Mouse (Mus musculus): ENCODE data around the gene Pacs2.

GRCm38 (mm10) chr12:113011702-113012360 is 2.5 kb upstream of the Pacs2 start:
- TF ChIP-seq ZNF384 (IDR thresholded peaks at IDR 0.05; ENCODE audit: low read depth, low read length) = no peak
- TF ChIP-seq CHD2 (IDR thresholded peaks at IDR 0.05; ENCODE audit: low read depth, low read length) = no peak
- no peak for TF ChIP-seq ZC3H11A (IDR thresholded peaks at IDR 0.05; ENCODE audit: borderline replicate concordance, low read depth, low read length)
- TF ChIP-seq HCFC1 (IDR thresholded peaks at IDR 0.05; ENCODE audit: borderline replicate concordance, insufficient read depth, low read length) = no peak
